Mouse (Mus musculus): ENCODE measurements around the gene Nmrk1. TPM values are rescaled to one million over a fixed set of nuclear protein-coding genes. Genes with fewer than 3 reads are reported as not detected.

The Nmrk1 gene
- polyA plus RNA-seq, 1 experiment from 2014 or later: 20.6 TPM

- no peaks in the 10 kb centered on the region for H3K36me3 ChIP-seq (ENCODE audit: insufficient read depth, low read length)
- WGBS: 54% methylated on average over 13 of the region's 13 CpGs
- peak overlapping the region; percentile 71 for H3K4me3 ChIP-seq (replicated peaks; ENCODE audit: low read depth, low read length)
- no peak for DNase-seq (ENCODE audit: low spot score)
- peak overlapping the region; percentile 61 for H3K4me2 ChIP-seq (ENCODE audit: low read length)
- no peaks in the 10 kb centered on the region for H3K27me3 ChIP-seq (ENCODE audit: insufficient read depth, low read length)
- H3K9me3 ChIP-seq (replicated peaks; ENCODE audit: low read length): no peaks in the 10 kb centered on the region
- ATAC-seq (replicated peaks; ENCODE audit: low FRiP score, low read depth): no peak
- TF ChIP-seq CTCF (IDR thresholded peaks at IDR 0.05; ENCODE audit: low read depth): no peak
- H3K9ac ChIP-seq (ENCODE audit: low read depth, low read length): peak overlapping the region; percentile 83
- peaks cover 16% of the 10 kb centered on the region; the same call in 1 of the 2 replicates for H3K4me1 ChIP-seq (replicated peaks; ENCODE audit: insufficient read depth, low read length)
- H3K27ac ChIP-seq: peak overlapping the region; percentile 70
Measured at GRCm38 (mm10) chr19:18632231-18633185, 758 bp downstream of the Nmrk1 start.

DNA sequence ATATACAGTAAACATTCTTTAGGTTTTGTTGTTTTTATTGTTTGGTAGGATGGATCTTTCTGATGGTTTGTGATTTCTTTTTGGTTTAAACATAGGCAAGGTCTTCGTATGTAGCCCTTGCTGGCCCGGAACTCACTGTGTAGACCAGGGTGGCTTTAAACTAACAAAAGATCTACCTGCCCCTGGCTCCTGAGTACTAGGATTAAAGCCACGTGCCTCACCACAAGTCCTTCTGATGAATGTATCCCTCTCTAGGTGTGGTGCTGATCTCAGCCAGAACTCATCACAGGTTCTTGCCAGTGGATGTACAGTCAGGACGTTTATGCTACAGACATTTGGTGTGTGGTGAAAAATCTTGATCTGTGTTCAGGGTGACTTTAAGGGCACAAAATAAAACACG is 6.2 kb downstream of the Nmrk1 start:
- Histone ChIP-seq H3K4me1 (replicated peaks; ENCODE audit: insufficient read depth, low read length) (no peaks in the 10 kb centered on the region), H3K9ac (ENCODE audit: low read depth, low read length) (no peak overlapping the region), H3K27ac (no peak overlapping the region), H3K9me3 (replicated peaks; ENCODE audit: low read length) (no peaks in the 10 kb centered on the region), H3K27me3 (ENCODE audit: insufficient read depth, low read length) (no peaks in the 10 kb centered on the region), H3K4me3 (replicated peaks; ENCODE audit: low read depth, low read length) (no peak overlapping the region), H3K36me3 (ENCODE audit: insufficient read depth, low read length) (no peaks in the 10 kb centered on the region; the same call in 1 of the 2 replicates), H3K4me2 (ENCODE audit: low read length) (no peak overlapping the region)
- DNase-seq (ENCODE audit: low spot score) (no peak), ATAC-seq (replicated peaks; ENCODE audit: low FRiP score, low read depth) (no peak)
- WGBS: 82% methylated on average over 5 of the region's 5 CpGs
- TF ChIP-seq CTCF (IDR thresholded peaks at IDR 0.05; ENCODE audit: low read depth): no peak

DNA sequence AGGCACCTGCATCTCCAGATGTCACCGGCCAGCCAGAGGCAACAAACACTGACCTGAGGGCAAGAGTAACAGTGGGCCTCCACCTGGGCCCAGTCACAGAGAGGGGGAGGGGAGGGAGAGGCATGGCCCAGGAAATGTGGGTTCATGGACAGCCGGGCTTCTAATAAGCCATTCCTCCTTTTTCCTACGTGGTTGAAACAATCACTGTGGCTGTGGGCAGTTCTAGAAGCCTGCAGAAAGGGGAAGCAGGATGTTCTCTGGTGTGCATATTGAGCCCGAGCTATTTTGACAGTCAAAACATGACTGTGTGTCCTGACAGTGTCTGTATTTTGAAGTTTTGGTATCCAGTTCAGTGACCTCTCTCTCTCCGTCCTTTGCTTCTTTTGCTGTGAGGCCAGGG is 7.2 kb downstream of the Nmrk1 start:
- WGBS: 52% methylated on average over 5 of the region's 5 CpGs

GRCm38 (mm10) chr19:18639552-18639951 is 7.8 kb downstream of the Nmrk1 start:
- no peaks in the 10 kb centered on the region for H3K9me3 ChIP-seq (replicated peaks; ENCODE audit: low read length)
- no peak overlapping the region for H3K4me3 ChIP-seq (replicated peaks; ENCODE audit: low read depth, low read length)
- TF ChIP-seq CTCF (IDR thresholded peaks at IDR 0.05; ENCODE audit: low read depth): peak; percentile 78
- DNase-seq (ENCODE audit: low spot score): no peak
- WGBS: 34% methylated on average over 2 of the region's 2 CpGs
- no peak for ATAC-seq (replicated peaks; ENCODE audit: low FRiP score, low read depth)
- H3K4me2 ChIP-seq (ENCODE audit: low read length): no peak overlapping the region
- H3K9ac ChIP-seq (ENCODE audit: low read depth, low read length): no peak overlapping the region
- no peaks in the 10 kb centered on the region for H3K4me1 ChIP-seq (replicated peaks; ENCODE audit: insufficient read depth, low read length)
- H3K36me3 ChIP-seq (ENCODE audit: insufficient read depth, low read length): no peaks in the 10 kb centered on the region; the same call in 1 of the 2 replicates
- no peaks in the 10 kb centered on the region for H3K27me3 ChIP-seq (ENCODE audit: insufficient read depth, low read length)
- no peak overlapping the region for H3K27ac ChIP-seq

More for the DNA sequence above, 7.2 kb downstream of the Nmrk1 start:
- no peak overlapping the region for H3K4me3 ChIP-seq (replicated peaks; ENCODE audit: low read depth, low read length)
- H3K27ac ChIP-seq: no peak overlapping the region
- H3K4me2 ChIP-seq (ENCODE audit: low read length): no peak overlapping the region
- H3K9me3 ChIP-seq (replicated peaks; ENCODE audit: low read length): no peaks in the 10 kb centered on the region
- no peak for ATAC-seq (replicated peaks; ENCODE audit: low FRiP score, low read depth)
- no peak for DNase-seq (ENCODE audit: low spot score)
- H3K36me3 ChIP-seq (ENCODE audit: insufficient read depth, low read length): no peaks in the 10 kb centered on the region; the same call in 1 of the 2 replicates
- no peaks in the 10 kb centered on the region for H3K4me1 ChIP-seq (replicated peaks; ENCODE audit: insufficient read depth, low read length)
- no peak for TF ChIP-seq CTCF (IDR thresholded peaks at IDR 0.05; ENCODE audit: low read depth)
- no peaks in the 10 kb centered on the region for H3K27me3 ChIP-seq (ENCODE audit: insufficient read depth, low read length)
- no peak overlapping the region for H3K9ac ChIP-seq (ENCODE audit: low read depth, low read length)

DNA sequence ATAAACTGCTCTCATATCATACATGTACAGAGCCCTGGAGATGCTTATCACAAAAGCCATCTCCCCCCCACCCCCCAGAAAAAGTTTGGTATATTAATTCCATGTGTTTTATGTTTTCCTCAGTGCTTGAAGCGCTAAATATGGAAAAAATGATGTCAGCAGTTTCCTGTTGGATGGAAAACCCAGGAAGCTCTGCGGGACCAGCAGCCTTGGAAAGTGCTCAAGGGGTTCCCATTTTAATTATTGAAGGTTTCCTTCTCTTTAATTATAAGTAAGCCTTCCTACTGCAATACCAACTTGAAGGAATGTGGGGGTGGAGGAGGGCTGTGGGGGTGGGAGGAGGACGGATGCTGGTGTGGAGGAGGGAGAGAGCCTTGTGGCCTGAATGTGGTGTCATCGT is 9.3 kb downstream of the Nmrk1 start:
- Histone ChIP-seq H3K9me3 (replicated peaks; ENCODE audit: low read length) (no peaks in the 10 kb centered on the region), H3K4me2 (ENCODE audit: low read length) (no peak overlapping the region), H3K4me3 (replicated peaks; ENCODE audit: low read depth, low read length) (no peak overlapping the region), H3K36me3 (ENCODE audit: insufficient read depth, low read length) (no peaks in the 10 kb centered on the region; the same call in 1 of the 2 replicates), H3K27ac (no peak overlapping the region), H3K4me1 (replicated peaks; ENCODE audit: insufficient read depth, low read length) (no peaks in the 10 kb centered on the region), H3K9ac (ENCODE audit: low read depth, low read length) (no peak overlapping the region), H3K27me3 (ENCODE audit: insufficient read depth, low read length) (no peaks in the 10 kb centered on the region)
- no peak for DNase-seq (ENCODE audit: low spot score)
- ATAC-seq (replicated peaks; ENCODE audit: low FRiP score, low read depth): no peak
- 52% methylated on average over 4 of the region's 4 CpGs for WGBS
- no peak for TF ChIP-seq CTCF (IDR thresholded peaks at IDR 0.05; ENCODE audit: low read depth)

DNA sequence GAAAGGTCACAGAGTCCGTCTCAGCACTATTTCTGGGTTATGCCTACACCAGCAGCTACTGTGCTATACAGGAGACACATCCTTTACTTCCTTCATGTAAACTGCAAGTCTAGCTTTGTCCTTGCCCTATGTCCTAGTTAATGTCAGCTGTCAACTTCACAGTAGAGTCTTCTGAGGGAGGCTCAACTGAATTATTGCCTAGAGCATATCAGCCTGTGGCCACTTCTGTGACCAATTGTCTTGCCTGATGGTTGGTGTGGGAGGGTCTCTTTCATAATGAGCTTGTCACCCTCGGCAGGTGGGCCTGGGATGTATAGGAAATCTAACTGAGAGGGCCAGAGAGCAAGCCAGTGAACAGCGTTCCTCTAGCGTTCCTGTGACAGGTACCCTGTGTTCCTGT is 11.7 kb downstream of the Nmrk1 start:
- Histone ChIP-seq H3K27me3 (ENCODE audit: insufficient read depth, low read length) (no peaks in the 10 kb centered on the region), H3K27ac (no peak overlapping the region), H3K9me3 (replicated peaks; ENCODE audit: low read length) (no peaks in the 10 kb centered on the region), H3K36me3 (ENCODE audit: insufficient read depth, low read length) (no peaks in the 10 kb centered on the region; the same call in 1 of the 2 replicates), H3K4me2 (ENCODE audit: low read length) (no peak overlapping the region), H3K4me1 (replicated peaks; ENCODE audit: insufficient read depth, low read length) (no peaks in the 10 kb centered on the region), H3K4me3 (replicated peaks; ENCODE audit: low read depth, low read length) (no peak overlapping the region), H3K9ac (ENCODE audit: low read depth, low read length) (no peak overlapping the region)
- ATAC-seq (replicated peaks; ENCODE audit: low FRiP score, low read depth): no peak
- TF ChIP-seq CTCF (IDR thresholded peaks at IDR 0.05; ENCODE audit: low read depth): no peak
- WGBS: 58% methylated on average over 4 of the region's 4 CpGs
- DNase-seq (ENCODE audit: low spot score): no peak

Measured in kidney, postnatal 0 days (tissue).